Mouse (Mus musculus) gonadal fat pad, adult 2 months (tissue): ENCODE data around the gene Tppp3. TPM values are rescaled to one million over a fixed set of nuclear protein-coding genes. Genes with fewer than 3 reads are reported as not detected.

Experiments
- DNase-seq: peaks from one replicate; pipeline ENCODE4 v3.0.0-alpha.2; 2012; ENCODE audit warnings: low read depth
- polyA plus RNA-seq: library from polyadenylated mRNA; depleted of rRNA; stranded (reverse); fragments of >200 nt; gene quantifications from 2 replicates; pipeline ENCODE4 v1.2.3, GENCODE M21; 2012

Gene Tppp3
- polyA plus RNA-seq, 1 experiment: 71.3 TPM

DNA sequence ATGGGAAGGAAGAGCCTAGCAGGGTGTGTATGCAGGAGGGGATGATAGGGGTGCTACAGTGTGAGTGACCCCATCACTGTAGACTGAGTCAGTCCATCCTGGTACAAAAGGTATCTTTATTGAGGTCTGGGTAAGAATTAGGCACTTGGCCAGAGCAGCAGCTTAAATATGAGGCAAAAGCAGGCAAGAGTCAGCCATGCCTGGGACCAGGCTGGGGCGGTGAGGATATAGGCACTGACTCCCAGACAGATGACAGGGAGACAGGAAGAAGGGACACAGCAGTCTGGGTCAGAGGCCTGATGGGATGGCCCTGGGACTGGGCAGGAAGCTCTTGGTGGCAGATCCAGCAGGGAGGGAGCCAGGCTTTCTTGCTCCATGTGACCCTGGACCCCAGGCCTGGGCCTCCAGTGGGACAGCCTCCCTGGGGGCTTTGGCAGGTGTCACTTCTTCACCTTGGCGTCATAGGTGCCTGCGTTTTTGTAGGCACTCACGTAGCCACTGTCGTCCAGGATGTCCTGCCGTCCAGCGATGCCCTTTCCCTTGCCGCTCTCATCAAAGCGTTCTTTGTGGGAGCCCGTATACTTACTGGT, 3.8 kb downstream of the Tppp3 start:
- no peak for DNase-seq

DNA sequence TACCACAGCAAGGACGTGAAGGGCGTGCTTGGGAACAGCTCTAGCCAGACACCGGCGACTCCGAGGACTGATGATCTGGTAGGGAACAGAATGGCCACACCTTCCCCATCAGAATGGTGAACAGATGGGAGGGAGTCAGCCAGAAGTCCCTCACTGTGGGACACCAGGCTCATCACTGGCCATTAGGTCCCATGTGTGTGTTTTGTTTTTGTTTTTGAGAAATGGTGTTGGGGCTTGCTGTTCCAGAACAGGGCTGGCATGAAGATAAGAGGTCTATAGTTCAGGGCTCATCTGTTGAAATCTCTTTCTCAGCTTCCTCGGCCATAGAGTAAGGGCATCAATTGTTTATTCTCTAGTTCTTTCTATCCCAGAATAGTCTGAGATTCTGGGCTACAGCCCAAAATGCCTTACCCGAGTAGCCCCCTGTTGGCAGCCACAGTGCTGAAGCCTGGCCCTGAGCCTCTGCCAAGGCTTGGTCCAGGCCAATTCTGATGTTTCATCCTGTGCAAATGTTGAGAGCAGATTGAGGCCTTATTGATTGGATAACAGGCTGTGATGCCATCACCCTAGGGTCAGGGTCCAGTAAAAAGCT, 4.5 kb downstream of the Tppp3 start:
- no peak for DNase-seq

DNA sequence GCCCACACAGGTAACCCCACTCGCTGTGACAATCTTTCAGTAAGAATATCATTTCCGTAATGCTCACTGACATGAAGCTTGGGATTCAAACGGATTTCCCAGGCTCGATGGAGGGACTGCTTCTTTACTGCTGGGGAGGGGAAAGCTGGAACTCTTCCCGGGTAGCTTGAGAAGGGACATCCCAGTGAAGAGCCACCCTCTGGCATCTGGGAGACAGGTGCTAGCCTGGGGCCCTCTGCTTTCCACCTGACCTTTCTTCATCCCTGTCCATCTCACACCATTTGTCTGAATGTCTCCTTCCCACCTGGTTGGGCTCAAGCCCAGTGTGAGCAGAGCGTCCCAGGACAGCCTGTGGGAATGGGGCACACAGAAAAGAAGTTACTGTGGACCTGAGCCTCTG, 5.1 kb downstream of the Tppp3 start:
- DNase-seq: no peak

DNA sequence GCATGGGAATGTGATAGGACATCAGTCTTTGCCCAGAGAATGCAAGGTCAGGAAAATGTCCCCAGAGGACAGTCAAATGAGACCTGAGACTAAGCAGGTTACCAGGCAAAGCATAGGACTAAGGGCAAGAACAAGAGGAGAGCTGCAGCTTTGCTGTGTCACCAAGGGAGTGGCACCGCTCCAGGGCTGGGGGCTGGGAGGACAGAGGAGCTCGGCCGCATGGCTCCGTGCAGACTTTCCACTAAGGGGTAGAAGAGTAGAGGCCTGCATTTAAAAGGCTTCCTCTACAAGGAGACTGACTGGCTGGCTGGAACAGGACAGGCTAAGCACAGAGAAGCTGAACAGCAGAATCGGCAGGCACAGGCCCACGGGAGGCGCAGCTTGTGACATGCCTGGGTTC, 6.7 kb downstream of the Tppp3 start:
- no peak for DNase-seq

DNA sequence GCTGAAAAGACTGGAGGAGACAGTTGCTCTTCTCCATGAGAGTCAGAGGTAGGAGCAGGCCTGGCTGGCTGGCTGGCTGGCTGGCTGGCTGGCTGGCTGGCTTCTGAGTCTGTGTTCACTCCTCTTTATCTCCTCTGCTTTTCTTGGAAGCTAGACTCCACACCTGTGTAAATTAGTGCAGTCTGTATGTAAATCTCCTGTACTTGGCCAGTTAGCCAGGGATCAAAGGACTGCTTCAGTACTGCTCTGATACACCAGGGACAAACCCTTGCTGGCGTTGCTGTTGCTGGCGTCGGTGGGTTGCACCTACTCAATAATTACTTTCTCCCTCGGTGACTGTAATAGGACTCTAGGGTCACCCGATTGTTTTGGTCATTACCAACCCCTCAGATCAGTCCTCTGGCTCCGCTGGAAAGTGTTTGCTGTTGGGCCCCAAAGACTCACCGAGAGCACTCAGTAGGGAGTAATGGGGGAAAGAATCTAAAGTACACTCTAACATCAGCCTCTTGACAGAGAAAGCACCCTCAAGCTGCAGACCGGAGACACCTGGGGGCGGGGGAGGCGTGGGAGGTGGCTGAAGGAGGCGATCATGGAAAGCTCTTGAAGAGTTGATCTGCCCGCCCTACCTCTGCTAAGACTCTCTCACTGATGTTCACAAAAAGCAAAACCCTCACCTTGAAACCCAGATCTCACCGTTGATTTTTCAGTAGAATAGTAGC, 10.1 kb downstream of the Tppp3 start:
- DNase-seq: no peak

DNA sequence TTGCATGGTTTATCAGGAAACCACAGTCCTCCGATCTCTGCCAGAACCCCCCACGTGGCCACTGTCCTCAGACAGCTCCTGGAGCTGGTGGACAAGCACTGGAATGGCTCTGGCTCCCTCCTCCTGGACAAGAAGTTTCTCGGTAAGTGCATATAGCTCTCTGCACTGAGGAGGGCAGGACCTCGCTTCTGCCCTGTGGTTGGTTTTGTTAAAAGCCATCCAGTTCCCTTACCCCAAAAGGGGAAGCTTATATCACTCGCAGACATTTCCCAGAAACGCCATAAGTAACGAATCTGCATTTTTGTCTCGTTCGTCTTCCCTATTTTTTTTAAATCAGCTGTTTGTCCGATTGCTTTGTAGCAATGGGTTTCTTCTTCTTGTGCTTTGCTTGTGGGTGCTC, 16.1 kb downstream of the Tppp3 start:
- DNase-seq: no peak

DNA sequence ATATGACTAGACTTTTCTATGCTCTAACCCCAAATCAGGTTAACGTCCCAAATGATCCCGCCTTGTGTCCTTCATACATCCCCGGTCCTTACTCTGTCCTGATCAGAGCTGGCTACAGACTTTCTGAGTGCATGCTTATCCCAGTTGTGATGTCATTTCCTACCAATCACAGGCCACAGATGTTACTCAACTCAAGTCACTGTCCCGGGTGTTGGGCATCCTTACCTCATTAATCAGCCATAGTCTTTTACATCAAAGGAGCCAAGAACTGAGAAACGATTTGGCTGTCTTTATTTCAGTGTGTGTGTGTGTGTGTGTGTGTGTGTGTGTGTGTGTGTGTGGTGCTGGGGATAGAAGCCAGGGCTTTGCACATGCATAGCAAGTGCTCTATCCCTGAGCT, 17.2 kb downstream of the Tppp3 start:
- no peak for DNase-seq

DNA sequence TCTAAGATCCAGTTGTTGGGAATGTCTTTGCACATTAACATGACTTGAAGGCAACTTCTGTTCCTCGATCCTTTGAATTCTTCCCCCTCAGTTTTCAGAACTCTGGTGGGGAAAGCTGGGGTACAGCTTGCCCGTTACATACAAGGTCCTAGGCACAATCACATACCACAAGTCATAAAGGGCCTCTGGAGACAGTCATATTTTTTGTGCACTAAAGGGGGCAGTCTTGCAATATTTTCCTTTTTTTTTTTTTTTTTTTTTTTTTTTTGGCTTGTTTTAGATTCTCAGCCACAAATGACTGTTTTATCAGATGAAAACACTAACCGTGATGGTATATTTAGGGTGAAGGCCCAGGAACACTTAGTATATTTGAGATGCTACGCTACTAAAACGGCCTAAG, 18.0 kb downstream of the Tppp3 start:
- no peak for DNase-seq

DNA sequence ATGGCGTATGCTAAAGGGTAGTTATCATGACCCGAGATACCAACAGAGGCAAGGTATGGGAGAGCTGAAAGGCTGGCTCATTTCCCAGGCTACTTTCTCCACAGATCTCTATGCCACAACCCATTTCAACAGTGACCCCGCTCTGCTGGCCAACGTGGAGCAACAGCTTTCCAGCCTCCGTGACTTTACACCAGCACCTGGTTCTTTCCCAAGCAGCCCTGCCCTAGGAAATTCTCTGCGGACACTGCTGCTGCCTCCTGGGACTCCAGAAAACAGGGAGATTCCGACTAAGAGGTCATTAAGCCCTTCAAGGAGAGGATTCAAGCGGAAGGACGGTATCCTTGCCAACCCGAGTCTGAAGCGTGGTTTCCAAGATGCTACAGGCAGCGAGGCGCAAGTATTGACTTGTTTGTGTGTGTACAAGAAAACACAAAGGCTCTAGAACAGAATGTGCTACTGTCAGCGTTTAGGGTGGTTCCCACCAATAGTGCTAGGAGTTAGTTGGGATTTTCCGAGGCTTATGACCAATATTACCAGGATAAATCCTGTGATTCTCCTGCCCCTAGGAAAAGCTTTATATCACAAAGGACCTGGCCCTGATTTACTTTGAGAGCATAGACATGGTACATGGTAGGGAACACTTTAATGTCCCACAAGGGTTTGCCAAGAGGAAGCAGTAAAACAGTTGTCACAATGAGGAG, 19.3 kb downstream of the Tppp3 start:
- DNase-seq: peak; percentile 96

DNA sequence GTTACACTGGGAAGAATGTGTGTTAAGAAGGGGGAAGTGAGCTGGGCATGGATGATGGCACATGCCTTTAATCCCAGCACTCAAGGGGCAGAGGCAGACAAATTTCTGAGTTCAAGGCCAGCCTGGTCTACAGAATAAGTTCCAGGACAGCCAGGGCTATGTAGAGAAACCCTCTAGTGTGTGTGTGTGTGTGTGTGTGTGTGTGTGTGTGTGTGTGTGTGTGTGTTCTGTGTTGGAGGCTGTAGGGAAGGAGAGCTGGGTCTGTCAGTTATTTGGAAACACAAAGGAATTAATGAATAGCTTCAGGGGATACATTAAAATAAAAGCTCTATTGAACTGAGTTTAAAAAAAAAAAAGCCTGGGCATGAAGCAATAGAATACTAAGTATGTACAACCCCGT, 20.3 kb downstream of the Tppp3 start:
- no peak for DNase-seq

DNA sequence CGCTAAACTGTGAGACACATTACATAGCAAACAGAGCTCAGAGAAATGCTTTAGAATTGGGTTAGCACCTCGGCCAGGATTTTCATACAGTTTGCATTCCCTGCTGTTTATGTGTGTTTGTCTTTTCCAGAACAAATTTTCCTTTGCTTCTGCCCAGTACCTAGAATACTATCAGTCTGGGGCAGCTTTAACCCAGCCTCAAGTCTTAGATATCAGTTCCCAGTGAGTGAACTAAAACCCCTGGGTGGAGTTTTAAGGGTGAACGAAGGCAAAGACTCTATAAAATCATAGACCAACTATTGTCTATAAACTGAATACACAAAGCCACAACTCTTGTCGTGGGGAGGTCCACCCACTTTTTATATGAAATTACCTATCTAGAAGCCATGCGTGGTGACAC, 22.7 kb downstream of the Tppp3 start:
- no peak for DNase-seq

DNA sequence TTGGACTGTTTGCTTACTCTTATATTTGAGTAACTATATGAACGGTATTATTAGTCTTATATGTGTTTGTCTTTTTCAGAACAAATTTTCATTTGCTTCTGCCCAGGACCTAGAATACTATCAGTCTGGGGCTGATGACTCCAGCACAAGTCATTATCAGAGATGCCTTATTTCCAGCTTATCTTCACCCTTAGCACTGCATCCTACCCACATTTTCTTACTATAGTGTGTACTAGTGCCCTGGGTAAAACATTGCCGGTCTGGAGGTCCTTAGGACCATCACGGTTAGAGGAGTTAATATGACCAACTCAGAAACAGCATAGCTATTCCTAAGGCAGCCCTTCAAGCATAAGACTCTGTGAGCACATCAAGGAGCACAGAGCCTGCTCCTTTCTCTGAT, 23.1 kb downstream of the Tppp3 start:
- DNase-seq: no peak

DNA sequence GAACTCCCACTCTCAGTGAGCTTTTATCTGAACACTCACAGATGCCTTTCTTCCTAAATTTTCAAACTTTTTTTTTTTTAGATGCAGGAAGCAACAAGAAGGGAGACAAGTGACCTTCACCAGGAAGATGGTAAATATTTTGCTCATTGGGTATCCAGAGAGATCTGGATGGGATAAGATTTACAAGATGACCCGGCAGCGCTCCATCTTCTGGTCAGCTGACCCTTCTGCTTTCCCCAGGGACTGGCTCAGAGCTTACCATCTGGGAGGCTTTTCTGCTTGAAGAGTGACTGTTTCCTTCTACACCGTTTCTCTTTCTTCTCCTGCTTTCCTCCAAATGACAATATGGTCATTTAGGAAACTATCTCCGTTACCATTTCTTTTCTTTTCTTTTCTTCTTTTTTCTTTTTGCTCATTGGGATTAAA, 25.2 kb downstream of the Tppp3 start:
- DNase-seq: no peak

DNA sequence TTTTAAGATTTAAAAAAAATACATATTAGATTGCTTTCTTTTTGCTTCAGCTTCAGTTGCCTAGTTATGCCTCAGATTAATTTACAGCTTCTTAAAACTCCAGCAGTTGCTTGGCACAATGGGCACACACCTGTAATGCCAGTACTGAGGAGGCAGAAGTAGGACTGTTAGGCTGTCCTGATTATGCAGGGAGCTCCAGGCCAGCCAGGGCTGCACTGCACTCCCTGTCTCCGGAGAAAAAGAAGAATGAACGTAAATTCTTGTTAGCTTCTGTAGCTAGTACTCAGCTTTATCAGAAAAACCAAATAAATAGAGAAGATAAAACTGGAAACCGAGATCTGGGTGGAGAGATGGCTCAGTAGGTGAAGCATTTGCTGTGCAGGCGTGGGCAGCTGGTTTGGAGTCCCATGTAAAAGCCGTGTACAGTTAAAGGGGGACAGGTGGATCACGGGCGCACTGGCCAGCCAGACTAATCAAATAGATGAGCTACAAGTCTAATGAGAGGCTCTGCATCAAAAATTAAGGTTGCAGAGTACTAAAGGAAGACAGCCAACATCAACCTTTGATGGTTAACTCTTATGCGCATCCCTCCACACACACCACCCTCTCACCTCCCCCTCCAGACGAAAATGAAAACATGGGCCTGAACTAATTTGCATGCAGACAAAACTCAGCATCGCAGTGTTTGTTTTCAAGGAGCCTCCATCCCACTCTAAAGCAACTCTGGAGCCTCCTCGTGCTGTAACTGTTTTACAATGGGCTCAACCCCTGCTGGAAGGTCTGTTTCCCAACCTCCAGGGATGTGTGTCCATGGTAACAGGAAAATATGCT, 25.8 kb downstream of the Tppp3 start:
- no peak for DNase-seq

DNA sequence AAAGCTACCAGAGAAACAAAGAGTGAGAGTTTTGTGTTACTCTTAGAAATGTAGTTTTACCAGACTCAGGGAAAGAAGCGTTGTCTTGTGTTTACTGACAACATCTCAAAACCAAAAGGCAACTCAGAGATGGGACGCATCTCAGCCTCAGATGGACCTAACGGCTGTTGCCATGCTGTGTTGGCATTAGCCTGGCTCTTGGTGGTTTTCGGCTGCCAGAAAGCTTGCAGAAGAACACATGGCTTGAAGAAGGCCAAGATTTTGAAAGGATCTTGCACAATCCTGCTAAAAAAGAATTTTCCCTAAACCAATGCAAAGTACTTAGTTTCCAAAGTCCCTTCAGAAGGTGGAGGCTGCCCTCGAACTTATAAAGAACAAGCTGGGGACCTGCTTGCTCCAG, 28.7 kb downstream of the Tppp3 start:
- no peak for DNase-seq

DNA sequence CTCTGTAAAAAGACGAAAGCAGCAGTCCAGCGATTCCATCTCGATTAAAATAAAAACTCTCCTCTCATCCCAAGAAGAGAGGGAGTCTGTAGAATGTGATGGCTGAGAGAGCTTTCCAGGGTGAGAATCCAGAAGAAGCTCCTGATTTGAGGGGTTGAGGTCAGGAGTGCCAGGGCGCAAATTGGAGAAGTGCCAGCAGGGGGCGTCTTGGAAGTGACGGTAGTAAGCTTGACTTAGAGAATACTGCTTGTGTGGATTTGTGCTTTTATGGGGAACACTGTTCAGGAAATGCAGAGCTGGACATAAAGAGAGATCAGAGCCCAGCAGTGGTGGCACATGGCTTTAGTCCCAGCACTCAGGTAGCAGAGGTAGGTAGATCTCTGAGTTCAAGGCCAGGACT, 29.9 kb downstream of the Tppp3 start:
- no peak for DNase-seq

DNA sequence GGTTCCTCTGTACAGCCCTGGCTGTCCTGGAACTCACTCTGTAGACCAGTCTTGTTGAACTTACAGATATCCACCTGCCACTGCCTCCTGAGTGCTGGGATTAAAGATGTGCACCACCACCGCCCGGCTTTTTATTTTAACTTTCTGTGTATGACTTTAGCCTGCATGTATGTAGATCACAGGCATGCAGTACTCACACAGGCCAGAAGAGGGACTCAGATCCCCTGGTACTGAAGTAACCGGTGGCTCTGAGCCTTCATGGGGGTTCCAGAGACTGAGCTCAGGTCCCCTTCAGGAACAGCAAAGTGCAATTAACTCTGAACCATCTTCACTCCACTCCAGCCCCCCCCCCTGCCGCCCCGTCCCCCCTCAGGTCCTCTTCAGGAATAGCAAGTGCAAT, 32.5 kb downstream of the Tppp3 start:
- DNase-seq: no peak

DNA sequence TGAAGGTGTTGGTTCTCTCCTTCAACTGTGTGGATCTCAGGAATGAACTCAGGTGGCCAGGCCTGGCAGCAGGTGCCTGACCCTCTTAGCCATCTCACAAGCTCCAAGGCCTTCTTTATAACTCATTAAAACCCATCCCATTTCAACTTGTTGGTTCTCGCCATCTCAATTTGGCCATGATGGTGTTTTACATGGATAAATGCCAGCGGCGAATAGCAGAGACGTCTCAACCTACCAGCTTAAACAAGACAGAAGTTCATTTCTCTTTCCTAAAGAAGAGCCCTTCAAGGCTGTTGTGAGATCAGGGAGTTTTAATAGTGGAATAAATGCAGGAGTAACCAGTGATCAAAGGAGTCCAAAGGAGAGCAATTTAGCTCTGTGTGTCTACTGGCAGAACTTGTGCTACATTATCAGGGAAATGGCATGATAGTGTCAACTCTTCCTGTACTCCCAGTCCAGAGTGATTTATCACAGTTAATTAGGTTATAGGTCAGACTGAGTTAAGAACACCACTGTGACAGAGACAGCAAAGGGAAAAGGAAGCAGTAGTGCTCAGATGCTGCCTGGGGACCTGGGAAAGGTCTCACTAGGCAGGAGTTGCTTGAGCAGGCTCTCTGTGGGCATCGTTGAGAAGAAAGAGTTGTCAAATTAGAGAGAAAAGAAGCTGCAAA, 34.1 kb downstream of the Tppp3 start:
- DNase-seq: peak; percentile 94

DNA sequence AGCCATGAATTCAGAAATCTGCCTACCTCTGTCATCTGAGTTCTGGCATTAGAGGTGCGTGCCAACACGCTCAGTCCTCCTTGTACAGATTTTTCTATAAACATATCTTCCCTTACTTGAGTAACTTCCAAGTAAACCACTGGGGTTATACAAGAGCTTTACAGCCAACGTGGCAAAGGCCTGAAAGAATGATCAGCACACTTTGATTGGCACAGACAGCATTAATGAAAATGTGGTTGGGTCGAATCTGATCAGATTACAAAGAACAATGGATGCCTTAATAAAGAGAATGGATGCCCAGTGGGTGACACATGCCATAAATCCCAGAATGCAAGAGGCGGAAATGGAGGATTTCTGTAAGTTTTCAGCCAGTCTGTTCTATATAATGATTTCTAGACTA, 35.1 kb downstream of the Tppp3 start:
- peak; percentile 93 for DNase-seq

DNA sequence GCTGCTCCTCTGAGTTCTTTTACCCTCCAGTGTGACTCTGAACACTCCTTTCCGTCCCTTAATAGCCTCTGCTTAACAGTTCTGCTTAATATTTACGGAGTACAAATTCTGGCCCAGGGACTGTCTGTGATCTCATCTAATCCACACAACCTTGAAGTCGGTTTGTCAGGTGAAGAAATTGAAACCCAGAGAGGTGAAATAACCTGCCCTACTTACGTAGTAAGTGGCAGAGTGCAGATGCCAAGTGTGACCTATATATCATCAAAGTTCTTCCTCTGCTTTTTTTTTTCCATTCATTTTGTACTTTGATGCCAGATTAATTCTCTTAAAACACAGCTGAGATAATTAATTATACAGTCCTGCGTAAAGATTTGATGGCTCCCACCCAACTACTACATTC, 37.2 kb downstream of the Tppp3 start:
- no peak for DNase-seq

DNA sequence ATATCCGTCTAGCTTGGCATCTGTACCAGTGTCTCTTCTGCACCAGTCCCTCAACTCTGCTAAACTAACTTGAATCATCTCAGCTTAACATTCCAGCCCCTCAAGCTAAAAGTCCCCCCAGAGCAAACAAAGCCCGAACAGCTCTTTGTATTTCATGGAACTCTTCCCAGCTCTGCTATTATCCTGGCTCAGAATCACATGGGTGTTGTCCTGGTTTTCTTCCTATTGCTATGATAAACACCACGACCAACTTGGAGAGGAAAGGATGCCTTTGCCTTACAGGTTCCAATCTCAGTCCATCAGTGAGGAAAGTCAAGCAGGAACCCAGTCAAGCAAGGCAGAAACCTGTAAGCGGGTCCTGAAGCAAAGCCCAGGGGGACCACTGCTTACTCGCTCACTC, 37.8 kb downstream of the Tppp3 start:
- no peak for DNase-seq

DNA sequence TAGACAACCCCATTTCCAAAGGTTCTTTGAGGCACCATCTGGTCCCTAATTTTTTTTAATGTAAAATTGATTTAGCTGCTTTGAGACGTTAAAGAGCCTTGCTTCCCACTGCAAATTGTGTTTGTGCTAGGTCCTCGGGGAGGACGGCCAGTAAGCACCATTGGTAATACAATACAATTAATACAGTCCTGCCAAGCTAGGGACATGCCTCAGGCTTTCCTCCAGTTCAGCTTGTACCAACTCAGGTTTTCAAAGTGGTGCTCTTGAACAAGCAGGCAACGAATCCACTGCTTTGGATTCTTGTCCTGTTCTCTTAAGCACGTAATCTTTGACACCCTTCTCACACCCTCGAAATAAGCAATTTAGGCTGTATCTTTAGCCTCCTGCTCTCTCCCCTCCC, 38.3 kb downstream of the Tppp3 start:
- no peak for DNase-seq
